Mouse (Mus musculus): ENCODE measurements at regions not wholly inside any gene's neighbourhood (a gene's known extent, or its start where the extent isn't known, plus 50 kb on each side); places are given as distances from the start of the nearest gene placed in this dataset.

DNA sequence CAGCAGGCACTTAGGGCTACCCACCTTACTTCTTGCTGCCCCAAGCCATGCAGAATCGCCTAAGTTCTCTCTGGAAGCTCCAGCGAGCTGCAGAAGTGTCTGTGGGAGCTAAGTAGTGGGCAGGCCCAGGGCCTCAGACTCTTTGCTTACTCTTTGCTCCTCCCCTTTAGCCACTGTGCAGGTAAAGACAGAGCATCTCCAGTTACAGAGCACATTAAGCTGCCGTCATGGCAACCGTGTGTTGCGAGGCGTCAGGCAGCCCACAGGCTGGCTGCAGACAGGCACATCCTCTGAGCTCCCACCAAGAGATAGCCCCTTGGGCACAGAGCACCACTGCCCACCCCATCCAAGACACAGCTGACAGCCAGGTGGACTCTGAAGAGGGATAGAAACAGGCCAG lies 85.1 kb upstream of the Nkx1-1 start:
- no peak for ATAC-seq (replicated peaks; ENCODE audit: insufficient number of reproducible peaks, low FRiP score, low TSS enrichment, poor library complexity, severe bottlenecking)

DNA sequence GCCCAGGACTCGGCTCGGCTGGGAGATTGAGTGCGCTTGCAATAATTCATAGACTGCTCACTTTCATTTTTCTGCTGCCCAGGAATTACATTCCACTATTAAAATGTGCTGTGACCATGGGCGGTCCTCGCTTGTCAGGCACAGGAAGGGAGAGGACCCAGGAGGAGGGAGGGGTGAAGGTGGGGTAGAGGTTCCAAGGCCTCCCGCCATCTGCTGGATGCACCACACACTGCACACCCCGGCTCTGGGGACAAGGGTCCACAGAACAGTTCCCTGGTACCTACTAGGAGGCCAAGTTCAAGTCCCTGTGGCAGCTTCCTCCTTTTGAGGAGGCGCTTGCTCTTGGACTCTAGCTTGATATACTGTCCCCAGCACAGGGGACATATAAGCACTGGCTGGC lies 83.8 kb upstream of the Nkx1-1 start:
- no peak for ATAC-seq (replicated peaks; ENCODE audit: insufficient number of reproducible peaks, low FRiP score, low TSS enrichment, poor library complexity, severe bottlenecking)

DNA sequence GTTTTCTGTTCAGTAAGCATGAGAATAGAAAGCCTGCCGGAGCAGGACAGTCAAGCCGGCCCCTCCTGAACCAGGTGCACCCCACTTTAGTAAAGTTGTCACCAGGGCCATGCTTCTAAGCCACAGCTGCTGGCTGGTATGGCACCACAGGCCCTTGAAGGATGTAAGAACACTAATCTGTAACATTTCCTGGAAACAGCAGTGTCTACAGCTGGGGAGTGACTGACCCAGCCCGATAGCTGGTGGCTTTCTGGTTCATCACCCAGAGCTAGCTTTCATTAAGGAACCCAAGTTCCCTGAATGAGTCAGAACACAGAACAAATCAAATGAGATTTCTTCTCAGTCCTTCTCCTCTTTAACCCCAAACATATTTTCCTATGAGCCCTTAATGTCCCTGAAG lies 82.4 kb upstream of the Nkx1-1 start:
- ATAC-seq (replicated peaks; ENCODE audit: insufficient number of reproducible peaks, low FRiP score, low TSS enrichment, poor library complexity, severe bottlenecking): no peak

GRCm38 (mm10) chr5:33512253-33512884 lies 78.6 kb upstream of the Nkx1-1 start:
- ATAC-seq (replicated peaks; ENCODE audit: insufficient number of reproducible peaks, low FRiP score, low TSS enrichment, poor library complexity, severe bottlenecking): no peak

DNA sequence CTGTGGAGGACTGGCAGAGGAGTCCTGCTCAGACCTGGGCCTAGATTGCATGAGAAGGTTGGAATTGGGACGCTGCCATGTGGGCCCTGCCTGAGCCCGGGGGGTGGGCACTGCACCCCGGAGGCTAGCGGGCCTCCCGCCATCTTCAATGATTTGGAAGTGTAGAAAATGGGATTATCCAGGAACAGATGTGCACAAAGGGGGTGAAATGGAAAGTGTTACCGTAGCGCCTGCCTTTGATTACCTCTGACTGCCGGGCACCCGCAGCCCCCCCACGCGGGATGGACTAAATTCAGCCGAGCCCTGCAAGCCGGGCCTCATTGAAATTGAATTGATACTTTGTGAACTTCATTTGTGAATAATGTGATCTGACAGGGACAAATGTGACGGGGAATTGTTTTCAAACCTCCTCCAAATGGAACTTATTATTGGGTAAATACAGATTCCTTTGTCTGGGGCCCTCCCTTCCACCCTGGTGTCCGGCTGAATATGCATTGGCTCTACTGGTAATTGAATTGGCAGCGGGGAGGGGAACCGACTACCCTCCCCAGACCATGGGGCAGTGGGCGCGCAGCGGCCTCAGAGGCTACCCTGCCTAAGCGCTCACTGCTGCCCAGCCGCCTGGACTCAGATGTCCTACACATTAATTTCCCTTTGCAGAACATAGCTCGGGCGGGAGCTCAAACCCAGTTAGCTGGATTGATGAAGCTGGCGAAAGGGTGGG lies 77.9 kb upstream of the Nkx1-1 start:
- no peak for ATAC-seq (replicated peaks; ENCODE audit: insufficient number of reproducible peaks, low FRiP score, low TSS enrichment, poor library complexity, severe bottlenecking)

DNA sequence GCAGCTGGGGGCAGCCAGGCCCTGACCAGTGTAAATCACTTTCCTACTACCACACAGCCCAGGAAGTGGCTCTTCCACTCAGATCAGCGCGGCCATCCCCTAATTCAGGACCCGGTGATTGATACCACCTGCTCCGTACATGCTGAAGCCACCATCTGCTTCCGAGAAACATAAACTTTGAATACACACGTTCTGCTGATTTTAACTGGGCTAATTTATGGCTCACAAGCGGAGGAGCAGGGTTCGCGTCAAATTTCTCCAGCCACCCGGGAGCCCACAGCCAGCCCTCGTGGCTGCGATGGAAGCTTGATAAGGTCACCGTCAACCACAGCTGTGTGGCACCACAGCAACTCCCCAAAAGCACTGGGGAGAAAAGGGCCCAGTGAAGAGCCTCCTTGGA lies 72.0 kb upstream of the Nkx1-1 start:
- ATAC-seq (replicated peaks; ENCODE audit: insufficient number of reproducible peaks, low FRiP score, low TSS enrichment, poor library complexity, severe bottlenecking): no peak

DNA sequence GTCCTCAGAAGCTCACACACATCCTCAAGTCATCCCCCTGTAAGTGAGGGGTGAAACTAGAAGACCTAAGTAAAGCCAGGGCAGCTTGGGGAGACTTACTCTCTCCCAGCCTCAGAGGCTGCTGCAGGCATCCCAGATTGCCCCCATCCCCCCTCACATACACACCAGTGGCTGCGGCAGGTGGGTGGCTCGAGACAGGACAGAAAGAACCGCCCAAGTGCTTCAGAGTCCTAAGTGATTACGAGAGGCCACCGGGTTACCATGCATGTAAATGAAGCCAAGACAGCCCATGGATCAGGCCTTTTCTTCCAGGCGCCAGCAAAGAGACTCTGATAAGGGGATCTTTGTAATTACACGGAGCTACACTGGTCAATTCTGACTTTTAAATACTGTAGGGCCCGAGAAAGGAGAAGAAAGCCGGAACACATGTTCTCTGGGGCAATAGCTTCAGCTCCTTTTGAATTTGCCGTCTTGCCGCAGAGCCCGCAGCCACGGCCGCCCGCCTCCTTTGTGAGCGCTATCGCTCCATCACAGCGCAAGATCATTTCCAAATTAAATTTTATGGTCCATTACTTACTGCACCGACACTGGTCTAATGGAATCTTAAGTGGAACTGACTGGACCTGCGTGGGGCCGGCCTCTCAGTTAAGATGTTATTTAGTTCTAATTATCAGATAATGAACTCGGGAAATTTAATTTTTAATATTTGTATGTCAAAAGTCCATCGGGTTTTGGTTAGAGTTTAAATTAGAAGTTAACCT lies 68.1 kb upstream of the Nkx1-1 start:
- no peak for ATAC-seq (replicated peaks; ENCODE audit: insufficient number of reproducible peaks, low FRiP score, low TSS enrichment, poor library complexity, severe bottlenecking)

DNA sequence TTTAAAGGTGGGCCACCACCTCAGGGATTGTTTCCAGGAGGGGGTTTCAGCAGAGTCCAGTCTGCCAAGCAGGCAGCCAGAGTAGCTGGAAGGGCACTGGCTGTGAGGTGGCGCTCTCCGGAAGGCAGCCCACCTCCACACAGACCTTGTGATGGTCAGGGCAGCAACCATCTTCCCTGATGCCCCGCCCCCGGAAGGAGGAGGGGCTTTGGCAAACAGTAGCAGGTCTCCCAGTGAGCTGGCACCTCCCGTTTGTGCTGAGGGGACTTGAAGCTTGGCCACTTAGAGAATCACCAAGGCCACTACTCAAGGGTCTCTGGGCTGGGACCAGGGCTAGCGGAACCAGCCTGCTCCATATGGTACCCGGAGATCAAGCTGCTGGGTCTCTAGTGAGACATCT lies 67.4 kb upstream of the Nkx1-1 start:
- no peak for ATAC-seq (replicated peaks; ENCODE audit: insufficient number of reproducible peaks, low FRiP score, low TSS enrichment, poor library complexity, severe bottlenecking)

- ATAC-seq (replicated peaks; ENCODE audit: insufficient number of reproducible peaks, low FRiP score, low TSS enrichment, poor library complexity, severe bottlenecking): no peak; the same call in 1 of the 2 replicates
Measured at GRCm38 (mm10) chr5:33495900-33496529, 62.2 kb upstream of the Nkx1-1 start.

DNA sequence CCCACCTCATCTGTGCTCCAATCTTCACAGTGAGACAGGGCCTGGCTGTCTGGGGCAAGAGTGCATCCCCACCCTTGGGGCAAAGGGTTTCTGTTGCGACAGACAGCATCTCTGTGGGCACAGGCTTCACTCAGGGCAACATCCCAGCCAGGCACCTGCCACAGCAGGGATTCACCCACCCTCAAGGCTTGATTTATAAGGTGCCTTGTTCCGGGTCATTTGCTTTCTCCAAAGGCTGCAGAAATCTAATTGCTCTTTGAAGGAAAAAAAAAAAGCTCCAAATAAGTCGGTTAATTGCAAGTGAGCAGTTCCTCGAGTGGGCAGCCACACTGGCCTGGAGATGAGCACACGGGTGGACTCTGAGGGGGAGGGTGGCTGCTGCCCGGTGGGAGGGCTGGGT lies 61.5 kb upstream of the Nkx1-1 start:
- ATAC-seq (replicated peaks; ENCODE audit: insufficient number of reproducible peaks, low FRiP score, low TSS enrichment, poor library complexity, severe bottlenecking): no peak

DNA sequence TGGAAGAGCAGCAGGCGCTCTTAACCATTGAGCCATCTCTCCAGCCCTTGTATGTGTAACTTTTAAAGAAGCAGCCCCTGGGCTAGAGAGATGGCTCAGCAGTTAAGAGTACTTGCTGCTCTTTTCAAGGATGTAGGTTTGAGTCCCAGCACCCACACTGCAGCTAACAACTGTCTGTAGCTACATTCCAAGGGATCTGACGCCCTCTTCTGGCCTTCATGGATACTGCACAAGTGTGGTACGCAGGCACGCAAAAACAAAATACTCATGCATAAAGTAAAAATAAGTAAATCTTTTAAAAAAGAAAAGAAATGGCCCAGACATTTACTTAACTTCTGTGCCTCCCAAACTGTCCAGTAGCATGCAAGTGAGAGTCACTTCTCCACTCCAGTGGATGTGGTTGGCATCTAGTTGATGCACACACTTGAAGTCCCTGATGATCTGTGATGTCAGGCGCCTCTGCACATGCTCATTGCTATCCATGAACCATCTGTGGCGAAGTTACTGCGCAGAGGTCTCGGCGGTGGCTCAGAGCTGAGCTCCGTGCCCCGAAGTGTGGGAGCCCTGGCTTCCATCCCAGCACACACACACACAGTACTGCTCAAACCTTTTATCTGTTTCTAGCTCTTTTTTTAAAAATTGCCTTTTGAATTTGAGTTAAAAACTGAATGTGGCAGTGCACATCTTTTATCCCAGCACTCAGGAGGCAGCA lies 59.0 kb upstream of the Nkx1-1 start:
- ATAC-seq (replicated peaks; ENCODE audit: insufficient number of reproducible peaks, low FRiP score, low TSS enrichment, poor library complexity, severe bottlenecking): no peak

DNA sequence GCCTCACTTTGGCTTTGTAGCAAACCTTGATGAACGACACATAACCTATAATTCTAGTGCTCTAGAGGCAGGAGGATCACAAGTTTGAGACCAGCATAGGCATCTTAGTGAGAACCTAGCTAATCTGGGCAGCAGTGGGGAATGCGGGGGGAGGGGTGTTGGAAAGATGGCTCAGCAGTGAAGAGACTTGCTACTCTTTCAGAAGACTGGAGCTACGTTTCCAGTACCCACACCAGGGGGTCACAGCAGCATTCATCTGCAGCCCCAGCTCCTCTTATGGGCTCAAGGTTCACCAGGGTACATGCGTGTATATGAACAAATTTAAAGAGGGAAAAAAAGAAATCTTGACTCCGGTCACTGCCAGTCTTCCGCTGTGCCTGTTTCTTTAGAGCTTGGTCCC lies 55.5 kb upstream of the Nkx1-1 start:
- ATAC-seq (replicated peaks; ENCODE audit: insufficient number of reproducible peaks, low FRiP score, low TSS enrichment, poor library complexity, severe bottlenecking): no peak

DNA sequence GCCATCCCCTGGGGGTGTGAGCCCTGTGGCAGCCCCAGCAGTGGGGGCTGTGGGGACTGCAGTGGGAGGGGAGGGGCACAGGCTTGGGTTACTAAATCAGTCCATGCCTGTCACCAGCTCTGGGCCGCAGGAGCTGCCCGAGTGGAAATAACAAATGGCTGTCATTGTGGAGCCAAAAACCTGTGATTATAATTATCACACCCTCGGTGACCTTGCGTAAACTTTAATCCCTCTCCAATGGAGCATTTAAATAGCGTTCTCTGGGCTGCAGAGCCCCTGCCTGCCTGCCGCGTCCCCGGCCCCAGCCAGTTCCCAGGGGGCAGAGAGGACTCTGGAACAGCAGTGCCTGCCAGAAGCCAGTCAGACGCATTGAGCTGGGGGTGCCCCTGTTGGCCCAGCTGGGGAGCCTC lies 54.4 kb upstream of the Nkx1-1 start:
- no peak for ATAC-seq (replicated peaks; ENCODE audit: insufficient number of reproducible peaks, low FRiP score, low TSS enrichment, poor library complexity, severe bottlenecking)

DNA sequence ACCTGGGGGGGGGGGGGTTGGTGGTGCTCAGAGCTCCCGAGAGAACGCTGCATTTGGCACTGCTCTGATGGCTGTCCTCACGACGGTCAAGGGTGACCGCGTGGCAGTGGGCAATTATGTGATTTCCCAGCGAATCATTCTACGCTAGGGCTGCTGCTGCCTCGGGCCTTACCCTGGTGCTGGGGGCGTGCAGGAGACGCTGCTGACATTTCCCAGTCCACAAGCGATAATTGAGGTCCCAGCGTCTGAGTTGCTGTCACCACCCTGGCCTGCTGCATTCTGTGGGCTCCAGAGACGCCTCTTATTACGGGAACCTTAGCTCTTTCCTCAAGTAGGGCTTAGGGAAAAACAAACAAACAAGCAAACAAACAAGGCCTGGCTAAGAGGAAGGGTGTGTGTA lies 52.0 kb upstream of the Nkx1-1 start:
- no peak for ATAC-seq (replicated peaks; ENCODE audit: insufficient number of reproducible peaks, low FRiP score, low TSS enrichment, poor library complexity, severe bottlenecking)
